Mouse (Mus musculus) stomach, embryonic 14.5 days (tissue): ENCODE results near the gene Sgpp1. TPM values are rescaled to one million over a fixed set of nuclear protein-coding genes. Genes with fewer than 3 reads are reported as not detected.

ENCODE experiments used
- ATAC-seq: fragments of 200-750 bp; cut with Nextera tagmentation; 2 replicates; pipeline ENCODE4 v1.8.0; 2017; ENCODE audit warnings: low read depth, moderate TSS enrichment; ENCODE audit not compliant: insufficient number of reproducible peaks, insufficient read depth, low FRiP score
- H3K27ac ChIP-seq: fragments of 300-500 bp; sonication (generic); 2 replicates; pipeline ENCODE4 v1.5.1; 2014; ENCODE audit warnings: mild to moderate bottlenecking, low read length, moderate library complexity, mixed read lengths
- H3K27me3 ChIP-seq: fragments of 300-500 bp; sonication (generic); 2 replicates; pipeline ENCODE4 v1.6.1; 2014; ENCODE audit warnings: low read length, control low read depth, mixed read lengths; ENCODE audit not compliant: control insufficient read depth, insufficient read depth
- H3K36me3 ChIP-seq: fragments of 300-500 bp; sonication (generic); 2 replicates; pipeline ENCODE4 v1.6.1; 2014; ENCODE audit warnings: mild to moderate bottlenecking, control low read depth, low read length, moderate library complexity, mixed read lengths; ENCODE audit not compliant: control insufficient read depth, insufficient read depth
- H3K4me1 ChIP-seq: fragments of 300-500 bp; sonication (generic); 2 replicates; pipeline ENCODE4 v1.6.1; 2014; ENCODE audit warnings: low read length, control low read depth, mixed read lengths; ENCODE audit not compliant: control insufficient read depth, insufficient read depth
- H3K4me2 ChIP-seq: fragments of 300-500 bp; sonication (generic); replicated peaks from 2 replicates; pipeline ENCODE4 v1.6.1; 2014; ENCODE audit warnings: low read depth, low read length, control low read depth
- H3K4me3 ChIP-seq: fragments of 300-500 bp; sonication (generic); 2 replicates; pipeline ENCODE4 v1.5.1; 2014; ENCODE audit warnings: low read depth, low read length, control low read depth
- H3K9ac ChIP-seq: fragments of 300-500 bp; sonication (generic); replicated peaks from 2 replicates; pipeline ENCODE4 v1.6.1; 2014; ENCODE audit warnings: low read depth, mild to moderate bottlenecking, control low read depth, low read length, moderate library complexity, mixed read lengths
- H3K9me3 ChIP-seq: fragments of 300-500 bp; sonication (generic); 2 replicates; pipeline ENCODE4 v1.6.1; 2016; ENCODE audit warnings: low read depth, low read length, control low read depth; ENCODE audit not compliant: control insufficient read depth
- WGBS: fragments of 180-500 bp; shearing (Covaris S2); extraction: QIAGEN DNeasy Blood & Tissue Kit; methylation state at CpG from one replicate; pipeline ENCODE4 v1.1.7; 2014; 5-methylcytosine and 5-hydroxymethylcytosine counted together
- polyA plus RNA-seq: library from polyadenylated mRNA; unstranded; fragments of >200 nt; fragmentation: Nextera tagmentation; extraction: Ambion mirVana; gene quantifications from 2 replicates; pipeline ENCODE4 v1.2.1, GENCODE M21; 2014

Gene Sgpp1
- polyA plus RNA-seq, 1 experiment from 2014 or later = 19.6 TPM

- no peak for ATAC-seq
- H3K4me2 ChIP-seq = no peak overlapping the region
- H3K27ac ChIP-seq = no peak overlapping the region
- no peaks in the 10 kb centered on the region for H3K9me3 ChIP-seq
- no peaks in the 10 kb centered on the region for H3K36me3 ChIP-seq
- 33% methylated on average over 2 of the region's 2 CpGs for WGBS
- H3K4me1 ChIP-seq = no peaks in the 10 kb centered on the region
- no peaks in the 10 kb centered on the region for H3K27me3 ChIP-seq
- H3K9ac ChIP-seq = no peak overlapping the region
- H3K4me3 ChIP-seq = no peak overlapping the region
Observed at GRCm38 (mm10) chr12:75739611-75740010, 4.1 kb upstream of the Sgpp1 start.

- ATAC-seq = no peak
- Histone ChIP-seq H3K4me2 (peak overlapping the region; percentile 91; the same call in 1 of the 2 replicates), H3K36me3 (no peaks in the 10 kb centered on the region), H3K27ac (no peak overlapping the region), H3K27me3 (no peaks in the 10 kb centered on the region), H3K4me3 (no peak overlapping the region), H3K9ac (no peak overlapping the region), H3K4me1 (peaks cover 9% of the 10 kb centered on the region; the same call in 1 of the 2 replicates), H3K9me3 (no peaks in the 10 kb centered on the region)
- 84% methylated on average over 4 of the region's 4 CpGs for WGBS
Observed at GRCm38 (mm10) chr12:75736296-75736695, 767 bp upstream of the Sgpp1 start.

- peak overlapping the region; percentile 68; the same call in 1 of the 2 replicates for H3K27ac ChIP-seq
- ATAC-seq = peak; percentile 38; the same call in 1 of the 2 replicates
- H3K27me3 ChIP-seq = no peaks in the 10 kb centered on the region
- peak overlapping the region; percentile 85 for H3K9ac ChIP-seq
- under 1% methylated on average over 17 of the region's 17 CpGs for WGBS
- peaks cover 9% of the 10 kb centered on the region; the same call in 1 of the 2 replicates for H3K4me1 ChIP-seq
- H3K36me3 ChIP-seq = no peaks in the 10 kb centered on the region
- no peaks in the 10 kb centered on the region for H3K9me3 ChIP-seq
- H3K4me2 ChIP-seq = peak overlapping the region; percentile 91
- peak overlapping the region; percentile 83 for H3K4me3 ChIP-seq
Observed at GRCm38 (mm10) chr12:75734891-75735245, 661 bp downstream of the Sgpp1 start.

GRCm38 (mm10) chr12:75734167-75734566 lies 1.4 kb downstream of the Sgpp1 start:
- peak overlapping the region; percentile 83 for H3K4me3 ChIP-seq
- no peaks in the 10 kb centered on the region for H3K9me3 ChIP-seq
- 24% methylated on average over 10 of the region's 10 CpGs for WGBS
- no peaks in the 10 kb centered on the region for H3K27me3 ChIP-seq
- H3K4me1 ChIP-seq = peaks cover 9% of the 10 kb centered on the region; the same call in 1 of the 2 replicates
- no peaks in the 10 kb centered on the region for H3K36me3 ChIP-seq
- no peak for ATAC-seq
- peak overlapping the region; percentile 91 for H3K4me2 ChIP-seq
- H3K9ac ChIP-seq = peak overlapping the region; percentile 85; the same call in 1 of the 2 replicates
- no peak overlapping the region for H3K27ac ChIP-seq

- ATAC-seq = no peak
- H3K9ac ChIP-seq = no peak overlapping the region
- WGBS = 36% methylated on average over 7 of the region's 7 CpGs
Observed at GRCm38 (mm10) chr12:75733331-75734070, 2.0 kb downstream of the Sgpp1 start.

GRCm38 (mm10) chr12:75731927-75732443 lies 3.5 kb downstream of the Sgpp1 start:
- WGBS = 62% methylated on average over 6 of the region's 6 CpGs
- Histone ChIP-seq H3K4me3 (no peak overlapping the region), H3K36me3 (no peaks in the 10 kb centered on the region), H3K4me1 (peaks cover 9% of the 10 kb centered on the region; the same call in 1 of the 2 replicates), H3K27ac (no peak overlapping the region), H3K9ac (no peak overlapping the region), H3K27me3 (no peaks in the 10 kb centered on the region), H3K9me3 (no peaks in the 10 kb centered on the region), H3K4me2 (no peak overlapping the region)
- no peak for ATAC-seq

More at GRCm38 (mm10) chr12:75733331-75734070, 2.0 kb downstream of the Sgpp1 start:
- Histone ChIP-seq H3K36me3 (no peaks in the 10 kb centered on the region), H3K4me2 (peak overlapping the region; percentile 91), H3K4me1 (peaks cover 9% of the 10 kb centered on the region; the same call in 1 of the 2 replicates), H3K9me3 (no peaks in the 10 kb centered on the region), H3K27me3 (no peaks in the 10 kb centered on the region), H3K4me3 (peak overlapping the region; percentile 83; the same call in 1 of the 2 replicates), H3K27ac (no peak overlapping the region)

- H3K9ac ChIP-seq = no peak overlapping the region
- ATAC-seq = no peak
- H3K9me3 ChIP-seq = no peaks in the 10 kb centered on the region
- H3K4me2 ChIP-seq = no peak overlapping the region
- peaks cover 9% of the 10 kb centered on the region; the same call in 1 of the 2 replicates for H3K4me1 ChIP-seq
- no peaks in the 10 kb centered on the region for H3K27me3 ChIP-seq
- no peak overlapping the region for H3K27ac ChIP-seq
- H3K36me3 ChIP-seq = no peaks in the 10 kb centered on the region
- WGBS = 92% methylated on average over 3 of the region's 3 CpGs
- H3K4me3 ChIP-seq = no peak overlapping the region
Observed at GRCm38 (mm10) chr12:75731508-75731907, 4.0 kb downstream of the Sgpp1 start.

GRCm38 (mm10) chr12:75730458-75730857 lies 5.1 kb downstream of the Sgpp1 start:
- no peaks in the 10 kb centered on the region for H3K9me3 ChIP-seq
- no peak overlapping the region for H3K27ac ChIP-seq
- H3K4me2 ChIP-seq = no peak overlapping the region
- peaks cover 9% of the 10 kb centered on the region; the same call in 1 of the 2 replicates for H3K4me1 ChIP-seq
- no peak for ATAC-seq
- no peaks in the 10 kb centered on the region for H3K36me3 ChIP-seq
- H3K4me3 ChIP-seq = no peak overlapping the region
- H3K9ac ChIP-seq = no peak overlapping the region
- WGBS = 70% methylated on average over 4 of the region's 4 CpGs
- no peaks in the 10 kb centered on the region for H3K27me3 ChIP-seq
